Mouse (Mus musculus) CH12.LX (cell line): ENCODE results near the gene Ret. TPM values are rescaled to one million over a fixed set of nuclear protein-coding genes. Genes with fewer than 3 reads are reported as not detected.

ENCODE experiments used
- DNase-seq: peaks from one replicate; pipeline ENCODE4 v3.0.0-alpha.2; 2013; ENCODE audit errors: extremely low read depth
- H3K27ac ChIP-seq: 2 replicates; pipeline ENCODE4 v1.5.1; 2012; ENCODE audit warnings: low read depth, mild to moderate bottlenecking, control low read depth, moderate library complexity; ENCODE audit not compliant: insufficient read depth
- H3K27me3 ChIP-seq: replicated peaks from 2 replicates; pipeline ENCODE3; 2012; ENCODE audit warnings: inconsistent platforms
- H3K36me3 ChIP-seq, 2 experiments: replicated peaks in 1 of 2; 2 replicates each; pipeline versions ENCODE3 to v1.6.1; 2012; ENCODE audit warnings: inconsistent platforms in 1 of 2, low read length in 1 of 2, mild to moderate bottlenecking in 1 of 2, mixed read lengths in 1 of 2, moderate library complexity in 1 of 2; ENCODE audit not compliant: control insufficient read depth in 1 of 2, insufficient read depth in 1 of 2
- H3K4me1 ChIP-seq, 2 experiments: 2 replicates each; pipeline ENCODE4 v1.6.1; 2012; ENCODE audit warnings: inconsistent platforms in 1 of 2, moderate library complexity in 1 of 2; ENCODE audit not compliant: insufficient read depth in 2 of 2, control insufficient read depth in 1 of 2
- H3K4me2 ChIP-seq: 2 replicates; pipeline ENCODE4 v1.6.1; 2012; ENCODE audit warnings: low read depth, mild to moderate bottlenecking, control low read depth; ENCODE audit not compliant: poor library complexity, insufficient read depth, severe bottlenecking
- H3K4me3 ChIP-seq, 3 experiments: fragments of 150-350 bp in 1 of 3; sonication (generic) in 1 of 3; replicated peaks in 1 of 3; 2 replicates each; pipeline versions ENCODE3 to v1.5.1; 2011 to 2012; ENCODE audit warnings: low read depth in 2 of 3, low read length in 2 of 3, mild to moderate bottlenecking in 2 of 3, moderate library complexity in 2 of 3, control low read depth in 1 of 3, improper control_type of control experiment in 1 of 3, inconsistent platforms in 1 of 3, mixed read lengths in 1 of 3; ENCODE audit not compliant: poor library complexity in 1 of 3
- H3K79me2 ChIP-seq: replicated peaks from 2 replicates; pipeline ENCODE4 v1.6.1; 2012; ENCODE audit warnings: mild to moderate bottlenecking, moderate library complexity; ENCODE audit not compliant: control insufficient read depth, poor library complexity, insufficient read depth, severe bottlenecking; ENCODE audit errors: extremely low read depth
- H3K9ac ChIP-seq: 2 replicates; pipeline ENCODE4 v1.6.1; 2012; ENCODE audit warnings: low read depth, mild to moderate bottlenecking, control low read depth, moderate library complexity; ENCODE audit not compliant: insufficient read depth
- H3K9me3 ChIP-seq: replicated peaks from 2 replicates; pipeline ENCODE3; 2012; ENCODE audit warnings: low read length, inconsistent platforms, mixed read lengths
- CTCF ChIP-seq, 2 experiments: IDR thresholded peaks in 1 of 2; conservative IDR thresholded peaks in 1 of 2; 2 replicates each; pipeline ENCODE4 v1.5.1; 2011 to 2012; ENCODE audit warnings: low read depth in 2 of 2, low read length in 2 of 2, improper control_type of control experiment in 1 of 2, inconsistent platforms in 1 of 2, mild to moderate bottlenecking in 1 of 2, moderate library complexity in 1 of 2
- E2F4 ChIP-seq: IDR thresholded peaks from 2 replicates; pipeline ENCODE4 v1.6.1; 2011; ENCODE audit warnings: low read depth, low read length, improper control_type of control experiment; ENCODE audit not compliant: insufficient replicate concordance
- EP300 ChIP-seq: IDR thresholded peaks from 2 replicates; pipeline ENCODE4 v1.6.1; 2011; ENCODE audit warnings: low read length, improper control_type of control experiment
- ETS1 ChIP-seq: conservative IDR thresholded peaks from 2 replicates; pipeline ENCODE4 v1.6.1; 2012; ENCODE audit warnings: low read depth, mild to moderate bottlenecking, inconsistent platforms, low read length, improper control_type of control experiment, moderate library complexity
- HCFC1 ChIP-seq: IDR thresholded peaks from 2 replicates; pipeline ENCODE4 v1.6.1; 2012; ENCODE audit warnings: low read depth, mild to moderate bottlenecking, inconsistent platforms, low read length, improper control_type of control experiment
- JUN ChIP-seq: IDR thresholded peaks from 2 replicates; pipeline ENCODE4 v1.6.1; 2011; ENCODE audit warnings: low read depth, mild to moderate bottlenecking, low read length, improper control_type of control experiment, moderate library complexity; ENCODE audit not compliant: insufficient read depth
- JUND ChIP-seq: conservative IDR thresholded peaks from 2 replicates; pipeline ENCODE4 v1.6.1; 2011; ENCODE audit warnings: low read depth, low read length, improper control_type of control experiment
- KAT2A ChIP-seq: IDR thresholded peaks from 2 replicates; pipeline ENCODE4 v1.6.1; 2012; ENCODE audit warnings: low read length, improper control_type of control experiment, inconsistent platforms; ENCODE audit not compliant: insufficient replicate concordance
- MAX ChIP-seq: IDR thresholded peaks from 2 replicates; pipeline ENCODE4 v1.6.1; 2011; ENCODE audit warnings: low read length, improper control_type of control experiment
- MAZ ChIP-seq: IDR thresholded peaks from 2 replicates; pipeline ENCODE4 v1.6.1; 2012; ENCODE audit warnings: low read depth, mild to moderate bottlenecking, inconsistent platforms, low read length, improper control_type of control experiment, moderate library complexity
- MEF2A ChIP-seq: IDR thresholded peaks from 2 replicates; pipeline ENCODE4 v1.6.1; 2014; ENCODE audit warnings: low read depth, mild to moderate bottlenecking, inconsistent platforms, low read length, improper control_type of control experiment, borderline replicate concordance
- NRF1 ChIP-seq: IDR thresholded peaks from 2 replicates; pipeline ENCODE4 v1.6.1; 2014; ENCODE audit warnings: low read depth, mild to moderate bottlenecking, inconsistent platforms, low read length, improper control_type of control experiment, moderate library complexity
- PAX5 ChIP-seq: IDR thresholded peaks from 2 replicates; pipeline ENCODE4 v1.6.1; 2012; ENCODE audit warnings: low read length, inconsistent platforms, mixed read lengths
- POLR2AphosphoS2 ChIP-seq: IDR thresholded peaks from 2 replicates; pipeline ENCODE4 v1.6.1; 2011; ENCODE audit warnings: low read depth, low read length, improper control_type of control experiment
- RAD21 ChIP-seq: IDR thresholded peaks from 2 replicates; pipeline ENCODE4 v1.6.1; 2011; ENCODE audit warnings: low read depth, mild to moderate bottlenecking, low read length, improper control_type of control experiment, moderate library complexity
- RCOR1 ChIP-seq: conservative IDR thresholded peaks from 2 replicates; pipeline ENCODE4 v1.6.1; 2012; ENCODE audit warnings: low read depth, mild to moderate bottlenecking, inconsistent platforms, low read length, improper control_type of control experiment
- SIN3A ChIP-seq: IDR thresholded peaks from 2 replicates; pipeline ENCODE4 v1.6.1; 2012; ENCODE audit warnings: low read length, improper control_type of control experiment, inconsistent platforms
- TBP ChIP-seq: conservative IDR thresholded peaks from 2 replicates; pipeline ENCODE4 v1.6.1; 2011; ENCODE audit warnings: low read depth, low read length, improper control_type of control experiment
- TCF12 ChIP-seq: IDR thresholded peaks from 2 replicates; pipeline ENCODE4 v1.6.1; 2014; ENCODE audit warnings: low read depth, mild to moderate bottlenecking, inconsistent platforms, low read length, improper control_type of control experiment
- UBTF ChIP-seq: IDR thresholded peaks from 2 replicates; pipeline ENCODE4 v1.6.1; 2012; ENCODE audit warnings: low read depth, mild to moderate bottlenecking, inconsistent platforms, low read length, improper control_type of control experiment, moderate library complexity
- USF1 ChIP-seq: IDR thresholded peaks from 2 replicates; pipeline ENCODE4 v1.6.1; 2014; ENCODE audit warnings: low read depth, mild to moderate bottlenecking, inconsistent platforms, low read length, improper control_type of control experiment
- ZKSCAN1 ChIP-seq: IDR thresholded peaks from 2 replicates; pipeline ENCODE4 v1.6.1; 2012; ENCODE audit warnings: low read depth, inconsistent platforms, low read length, improper control_type of control experiment, borderline replicate concordance
- dilution Hi-C: fragments of 300-500 bp; cut with MboI; formaldehyde crosslinking; loops from 2 replicates; pipeline ENCODE4 v1.14.3; 2020; ENCODE audit warnings: low sequenced_read_pairs; ENCODE audit not compliant: extremely low pct_unique_long_range_greater_than_20kb, extremely low pct_ligation_motif_present
- in situ Hi-C: fragments of 300-500 bp; cut with MboI; formaldehyde crosslinking; loops from 3 replicates; pipeline ENCODE4 v1.14.3; 2019; ENCODE audit warnings: low sequenced_read_pairs, low pct_ligation_motif_present, low pct_unique_long_range_greater_than_20kb, mixed read lengths
- polyA plus RNA-seq: library from polyadenylated mRNA; unstranded; fragments of >175 nt; gene quantifications from 2 replicates; pipeline ENCODE4 v1.2.1, GENCODE M21; 2012; ENCODE audit warnings: low read depth; ENCODE audit not compliant: insufficient read length
- total RNA-seq, 2 experiments: library from RNA; depleted of rRNA; stranded (reverse); fragments of 300-350 nt in 1 of 2; fragments of >200 nt in 1 of 2; gene quantifications; 2 replicates each; pipeline ENCODE4 v1.2.3; 2012 to 2014

The Ret gene
- total and polyA plus RNA-seq, 3 experiments, result not detected

- TF ChIP-seq ZKSCAN1, result no peak
- in situ Hi-C loops, result no loop called here
- no peak for DNase-seq
- Histone ChIP-seq H3K4me1 (no peaks in the 10 kb centered on the region), H3K4me2 (no peak overlapping the region), H3K79me2 (no peaks in the 10 kb centered on the region), H3K27me3 (peaks cover 88% of the 10 kb centered on the region), H3K27ac (no peak overlapping the region), H3K36me3 (no peaks in the 10 kb centered on the region), H3K9me3 (peaks cover 5% of the 10 kb centered on the region), H3K4me3 (no peak overlapping the region), H3K9ac (no peak overlapping the region)
- dilution Hi-C loops, result no loop called here
Measured at GRCm38 (mm10) chr6:118244106-118244505, 46.6 kb upstream of the Ret start.

- in situ Hi-C loops, result no loop called here
- no peaks in the 10 kb centered on the region for H3K79me2 ChIP-seq
- no peaks in the 10 kb centered on the region for H3K36me3 ChIP-seq
- H3K9ac ChIP-seq, result no peak overlapping the region
- TF ChIP-seq KAT2A (no peak), MAX (no peak), ETS1 (no peak), SIN3A (no peak), PAX5 (no peak), RCOR1 (no peak), JUN (no peak), CTCF (conservative IDR thresholded peaks at IDR 0.05 in 1 of 2, IDR thresholded peaks at IDR 0.05 in 1 of 2; ENCODE audit: low read depth in 2 of 2, low read length in 2 of 2) (no peak), USF1 (no peak), HCFC1 (no peak), POLR2AphosphoS2 (no peak), JUND (no peak)
- TF ChIP-seq, all 38 proteins: peak for 0
- Histone ChIP-seq H3K4me3 (no peak overlapping the region), H3K9me3 (peaks cover 5% of the 10 kb centered on the region), H3K27me3 (peaks cover 87% of the 10 kb centered on the region), H3K4me1 (no peaks in the 10 kb centered on the region), H3K4me2 (no peak overlapping the region), H3K27ac (no peak overlapping the region)
- no peak for DNase-seq
- dilution Hi-C loops, result no loop called here
Measured at GRCm38 (mm10) chr6:118242941-118243340, 45.4 kb upstream of the Ret start.

- Histone ChIP-seq H3K4me2 (no peak overlapping the region), H3K27ac (no peak overlapping the region), H3K27me3 (peaks cover 66% of the 10 kb centered on the region), H3K4me1 (no peaks in the 10 kb centered on the region), H3K79me2 (no peaks in the 10 kb centered on the region), H3K9me3 (no peaks in the 10 kb centered on the region), H3K9ac (no peak overlapping the region), H3K36me3 (no peaks in the 10 kb centered on the region), H3K4me3 (no peak overlapping the region)
- in situ Hi-C loops, result no loop called here
- no peak for TF ChIP-seq TBP
- TF ChIP-seq NRF1, result no peak
- TF ChIP-seq USF1, result no peak
- no peak for TF ChIP-seq MEF2A
- TF ChIP-seq ZKSCAN1, result no peak
- TF ChIP-seq UBTF, result no peak
- no peak for TF ChIP-seq E2F4
- no peak for TF ChIP-seq MAZ
- no peak for TF ChIP-seq SIN3A
- no peak for TF ChIP-seq EP300
- no peak for TF ChIP-seq TCF12
- TF ChIP-seq RAD21, result no peak
- dilution Hi-C loops, result no loop called here
- no peak for DNase-seq
Measured at GRCm38 (mm10) chr6:118226072-118226471, 28.6 kb upstream of the Ret start.
